In the genomic region with DNA sequence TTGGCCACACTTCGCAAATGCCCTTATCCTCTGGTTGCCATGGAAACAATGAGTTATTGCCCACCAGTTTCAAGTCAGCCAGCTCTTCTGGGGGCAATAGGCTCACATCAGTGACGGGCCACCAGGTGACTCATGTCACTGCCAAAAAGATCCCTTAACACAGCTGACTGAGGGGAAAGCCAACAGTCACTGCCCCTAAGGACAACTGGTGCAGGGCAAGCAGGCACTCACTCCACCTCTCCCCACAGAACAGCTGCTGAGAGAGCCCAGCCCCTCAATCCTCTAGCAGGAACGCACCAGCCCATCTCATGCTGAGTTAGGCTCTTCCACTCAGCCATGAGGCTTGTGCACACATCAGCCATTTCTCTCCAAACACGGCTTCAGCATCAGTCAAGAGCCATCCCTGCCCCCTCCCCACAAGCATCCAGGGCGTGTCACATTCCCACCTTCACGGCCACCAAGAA, we compare ENCODE assay signal across 8 mouse cellular contexts.
DNase-seq lines count a peak whose midpoint lies in the region; ATAC-seq and TF ChIP-seq lines count a peak whose summit lies in the region.

No protein-coding gene starts in this region.

- peak overlapping the region; percentile 97 for H3K27ac ChIP-seq in embryonic facial prominence, embryonic 14.5 days (replicated peaks; ENCODE audit: low read depth, low read length)
- H3K27ac ChIP-seq in kidney, postnatal 0 days: peak overlapping the region; percentile 88
- H3K27ac ChIP-seq in neural tube, embryonic 12.5 days: peak overlapping the region; percentile 94

- peak overlapping the region; percentile 87 for H3K4me2 ChIP-seq in embryonic facial prominence, embryonic 14.5 days (ENCODE audit: low read depth, low read length)
- peak overlapping the region; percentile 76 for H3K4me2 ChIP-seq in kidney, postnatal 0 days (ENCODE audit: low read length)
- H3K4me2 ChIP-seq in neural tube, embryonic 12.5 days (replicated peaks): peak overlapping the region; percentile 78

- peak overlapping the region; percentile 84 for H3K9ac ChIP-seq in embryonic facial prominence, embryonic 14.5 days (ENCODE audit: low read depth, low read length)
- peak overlapping the region; percentile 76 for H3K9ac ChIP-seq in kidney, postnatal 0 days (ENCODE audit: low read depth, low read length)
- peak overlapping the region; percentile 90 for H3K9ac ChIP-seq in neural tube, embryonic 12.5 days

- peak; percentile 9 for ATAC-seq in CD4-positive, CD25-positive, alpha-beta regulatory T cell, adult 4 months
- peak; percentile 60 for ATAC-seq in embryonic facial prominence, embryonic 14.5 days (ENCODE audit: low read depth)
- ATAC-seq in kidney, postnatal 0 days (replicated peaks; ENCODE audit: low FRiP score, low read depth): no peak
- peak; percentile 42 for ATAC-seq in neural tube, embryonic 12.5 days (ENCODE audit: low FRiP score, low read depth)

- DNase-seq in heart, adult 11 months: peak; percentile 93
- DNase-seq in heart, adult 8-10 months (ENCODE audit: low spot score): no peak
- peak; percentile 84 for DNase-seq in embryonic facial prominence, embryonic 14.5 days (ENCODE audit: low spot score)
- peak; percentile 42 for DNase-seq in kidney, postnatal 0 days (ENCODE audit: low spot score)
- DNase-seq in thymus, postnatal 10 days (ENCODE audit: low spot score in 2 of 2): no peak
- DNase-seq in layer of hippocampus, adult 18-20 months (ENCODE audit: low spot score in 2 of 2): no peak

- no peaks in the 10 kb centered on the region for H3K36me3 ChIP-seq in embryonic facial prominence, embryonic 14.5 days (ENCODE audit: control insufficient read depth, insufficient read depth, low read length)
- H3K36me3 ChIP-seq in kidney, postnatal 0 days (ENCODE audit: insufficient read depth, low read length): no peaks in the 10 kb centered on the region
- no peaks in the 10 kb centered on the region for H3K36me3 ChIP-seq in neural tube, embryonic 12.5 days

- peak overlapping the region; percentile 61 for H3K4me3 ChIP-seq in embryonic facial prominence, embryonic 14.5 days (ENCODE audit: low read depth, low read length)
- H3K4me3 ChIP-seq in kidney, postnatal 0 days (replicated peaks; ENCODE audit: low read depth, low read length): peak overlapping the region; percentile 65
- peak overlapping the region; percentile 63 for H3K4me3 ChIP-seq in neural tube, embryonic 12.5 days

- H3K9me3 ChIP-seq in embryonic facial prominence, embryonic 14.5 days (ENCODE audit: control insufficient read depth, low read length): no peaks in the 10 kb centered on the region
- H3K9me3 ChIP-seq in kidney, postnatal 0 days (replicated peaks; ENCODE audit: low read length): no peaks in the 10 kb centered on the region
- no peaks in the 10 kb centered on the region for H3K9me3 ChIP-seq in neural tube, embryonic 12.5 days

- TF ChIP-seq CTCF in kidney, postnatal 0 days (IDR thresholded peaks at IDR 0.05; ENCODE audit: low read depth): no peak

- H3K27me3 ChIP-seq in embryonic facial prominence, embryonic 14.5 days (replicated peaks; ENCODE audit: control insufficient read depth, insufficient read depth, low read length): no peaks in the 10 kb centered on the region
- no peaks in the 10 kb centered on the region for H3K27me3 ChIP-seq in kidney, postnatal 0 days (ENCODE audit: insufficient read depth, low read length)
- H3K27me3 ChIP-seq in neural tube, embryonic 12.5 days (replicated peaks): no peaks in the 10 kb centered on the region

- 7% methylated on average over 5 of the region's 6 CpGs for WGBS in embryonic facial prominence, embryonic 14.5 days
- 10% methylated on average over 6 of the region's 6 CpGs for WGBS in kidney, postnatal 0 days
- WGBS in neural tube, embryonic 12.5 days: 4% methylated on average over 6 of the region's 6 CpGs

- H3K4me1 ChIP-seq in embryonic facial prominence, embryonic 14.5 days (ENCODE audit: control insufficient read depth, insufficient read depth, low read length): peaks cover 36% of the 10 kb centered on the region
- peaks cover 21% of the 10 kb centered on the region for H3K4me1 ChIP-seq in kidney, postnatal 0 days (replicated peaks; ENCODE audit: insufficient read depth, low read length)
- H3K4me1 ChIP-seq in neural tube, embryonic 12.5 days: peaks cover 51% of the 10 kb centered on the region

Comparison
In these comparisons a context has a peak if more than half of its experiments do, and no peak if none do; other contexts are left out.
1. DNase-seq: peak in heart, adult 11 months (single experiment), embryonic facial prominence, embryonic 14.5 days (single experiment) and kidney, postnatal 0 days (single experiment); none in heart, adult 8-10 months (single experiment), thymus, postnatal 10 days (0 of 2) and layer of hippocampus, adult 18-20 months (0 of 2).
2. Peak in every context shown above with its lines, with median percentiles within 50 percentile points of each other: H3K27ac ChIP-seq, H3K4me2 ChIP-seq, H3K4me3 ChIP-seq and H3K9ac ChIP-seq.